Mouse (Mus musculus) adrenal gland, adult (tissue): ENCODE data around the gene Olfr494.

Source experiments
- DNase-seq, 2 experiments: peaks; one replicate each; pipeline ENCODE4 v3.0.0; 2022 to 2023; ENCODE audit warnings: low spot score in 1 of 2; ENCODE audit not compliant: inconsistent age in 2 of 2

Olfr494 gene

DNA sequence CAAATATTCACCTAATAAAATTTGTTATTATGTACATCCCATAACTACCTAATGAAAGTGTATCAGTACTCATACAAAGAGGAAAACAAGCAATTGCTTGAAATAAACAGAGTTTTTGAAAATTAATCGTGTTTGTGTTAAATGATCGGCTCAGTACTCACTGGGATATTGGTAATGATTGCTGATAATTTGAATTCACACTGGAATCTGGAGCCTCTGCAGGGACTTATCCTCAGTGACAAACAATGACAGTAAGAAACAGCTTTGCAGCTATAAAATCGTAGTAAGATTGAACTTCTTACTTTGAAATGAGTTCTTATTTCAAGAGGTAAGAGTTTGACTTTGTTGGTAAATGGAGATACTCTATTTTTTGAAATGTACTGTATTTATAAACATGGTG, at the start of gene Olfr494:
Olfr494 (plus strand) TSS at position 301 of the 400 bp plus-strand sequence.
- no peak for DNase-seq

DNA sequence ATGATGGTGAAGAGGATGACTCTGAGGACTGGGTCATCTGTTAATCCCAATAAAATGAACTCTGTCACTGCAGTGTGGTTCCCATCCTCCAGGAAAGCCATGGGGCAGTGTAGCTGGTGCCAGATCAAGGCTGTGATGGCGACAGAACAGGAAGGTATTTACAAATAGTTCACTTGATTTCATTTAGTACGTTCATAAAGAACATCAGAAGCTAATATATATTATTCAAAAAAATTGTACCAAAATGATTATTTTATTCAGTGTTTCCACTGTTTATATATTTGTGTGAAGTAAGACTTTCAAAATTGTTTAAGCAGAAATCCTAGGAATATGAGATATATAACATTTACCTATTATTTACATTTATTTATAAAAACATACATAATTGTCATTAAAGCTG, 41.6 kb upstream of the Olfr494 start, which contains the start of gene Olfr492:
Olfr492 (minus strand) TSS at position 101 of the 400 bp plus-strand sequence.
- no peak for DNase-seq

GRCm38 (mm10) chr7:108346879-108347278, 18.3 kb upstream of the Olfr494 start, which contains the start of gene Olfr493:
Olfr493 (minus strand) TSS chr7:108346979.
- DNase-seq = no peak

- no peak for DNase-seq
Measured at GRCm38 (mm10) chr7:108392867-108393266, 27.7 kb downstream of the Olfr494 start, which contains the start of gene Olfr495. Olfr495 (plus strand) TSS chr7:108393167.
